Mouse (Mus musculus): ENCODE data around the gene Sgms2.
"Not testable (repeated sequence)": the region's sequence is repeated elsewhere in the genome, so short reads cannot be mapped to it uniquely, and the experiment has no call there.

Gene Sgms2

DNA sequence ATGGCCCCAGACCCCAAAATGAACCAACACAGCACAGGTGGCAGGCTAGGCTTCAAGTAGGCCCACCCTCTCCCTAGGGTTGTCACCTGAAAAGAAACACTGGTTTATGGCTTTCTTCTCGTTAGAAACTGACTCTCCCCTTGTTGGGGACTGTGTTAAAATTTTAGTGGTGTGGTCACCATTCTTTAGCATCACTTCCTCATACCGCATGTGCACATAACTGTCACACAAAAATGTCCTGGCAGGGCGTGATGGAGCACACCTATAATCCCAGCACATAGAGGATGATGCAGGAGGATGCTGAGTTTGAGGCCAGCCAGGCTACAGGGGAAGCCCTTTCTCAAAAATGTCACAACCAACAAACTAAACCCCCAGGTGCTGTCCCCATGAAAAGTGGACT lies 133.6 kb downstream of the Sgms2 start:
- no peak for DNase-seq

- no peak for DNase-seq
Measured at GRCm38 (mm10) chr3:131356026-131356425, 135.2 kb downstream of the Sgms2 start.

DNA sequence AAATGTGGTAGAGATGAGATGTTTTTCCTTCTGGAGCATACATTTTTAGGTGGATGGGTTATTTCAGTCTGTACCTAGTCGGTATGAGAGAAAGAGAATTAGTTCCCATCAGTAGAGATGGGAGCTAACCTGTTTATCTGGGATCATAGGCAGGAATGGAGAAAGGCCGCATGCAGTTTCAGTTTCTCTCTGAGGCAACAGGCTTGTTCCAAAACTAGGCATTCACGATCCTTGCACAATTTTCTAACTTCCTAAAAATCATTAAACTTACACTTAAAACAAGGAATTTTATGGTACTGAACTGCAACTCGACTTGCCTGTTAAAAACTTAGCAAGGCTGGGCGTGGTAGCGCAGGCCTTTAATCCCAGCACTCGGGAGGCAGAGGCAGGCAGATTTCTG lies 140.7 kb downstream of the Sgms2 start:
- no peak for DNase-seq

GRCm38 (mm10) chr3:131349013-131349412 lies 142.2 kb downstream of the Sgms2 start:
- DNase-seq: no peak

- DNase-seq: no peak
Measured at GRCm38 (mm10) chr3:131348579-131348950, 142.6 kb downstream of the Sgms2 start.

DNA sequence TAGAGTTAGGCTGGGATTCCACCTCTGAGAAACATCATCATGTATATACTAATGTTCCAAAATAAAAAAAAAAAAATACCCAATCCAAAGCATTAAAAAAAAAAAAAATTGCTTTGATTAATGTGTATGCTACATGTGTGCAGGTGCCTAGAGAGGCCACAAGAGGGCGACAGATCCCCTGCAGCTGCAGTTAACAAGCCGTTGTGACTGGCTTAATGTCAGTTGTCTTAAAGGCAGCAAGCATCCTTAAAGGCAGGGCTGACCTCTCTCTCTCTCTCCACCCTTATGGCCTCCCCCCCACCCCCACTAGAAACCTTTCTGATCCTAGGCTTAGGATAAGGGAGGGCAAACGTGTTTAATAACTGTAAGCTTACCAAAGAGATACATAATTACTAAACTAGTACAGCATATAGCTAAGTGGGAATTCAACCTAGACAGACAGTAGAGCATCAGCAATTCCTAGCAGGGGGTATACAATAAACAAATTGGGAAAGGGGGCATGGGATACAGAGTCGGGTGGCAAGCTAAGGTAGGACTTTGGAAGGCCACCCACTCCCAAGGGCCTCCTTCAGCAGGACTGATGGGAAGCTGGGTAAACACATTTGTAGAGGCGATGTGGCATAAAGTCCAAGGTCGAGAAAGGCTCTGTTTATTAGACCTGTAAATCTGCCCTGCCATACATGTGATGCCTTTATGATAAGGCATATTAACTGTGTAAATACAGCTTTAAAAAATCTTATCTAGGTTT lies 143.2 kb downstream of the Sgms2 start:
- no peak for DNase-seq

DNA sequence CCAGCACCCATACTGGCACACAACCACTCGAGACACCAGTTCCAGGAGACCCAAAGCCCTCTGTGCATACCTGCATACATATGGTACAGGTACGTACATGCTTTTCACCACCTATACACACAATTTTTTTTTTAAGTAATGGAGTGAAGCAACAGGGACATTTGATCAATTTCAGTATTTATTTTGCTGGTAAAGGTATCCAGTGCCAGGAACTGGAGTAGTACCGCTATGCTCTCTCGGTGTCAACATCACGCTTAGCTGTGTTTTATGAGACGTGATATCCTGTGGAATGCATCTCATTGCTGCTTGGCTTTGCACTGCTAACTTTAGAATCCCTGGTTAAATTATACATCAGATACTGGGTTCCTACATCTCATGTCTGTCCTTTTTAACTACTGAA lies 145.3 kb downstream of the Sgms2 start:
- no peak for DNase-seq

GRCm38 (mm10) chr3:131343311-131343710 lies 147.9 kb downstream of the Sgms2 start:
- DNase-seq: no peak

DNA sequence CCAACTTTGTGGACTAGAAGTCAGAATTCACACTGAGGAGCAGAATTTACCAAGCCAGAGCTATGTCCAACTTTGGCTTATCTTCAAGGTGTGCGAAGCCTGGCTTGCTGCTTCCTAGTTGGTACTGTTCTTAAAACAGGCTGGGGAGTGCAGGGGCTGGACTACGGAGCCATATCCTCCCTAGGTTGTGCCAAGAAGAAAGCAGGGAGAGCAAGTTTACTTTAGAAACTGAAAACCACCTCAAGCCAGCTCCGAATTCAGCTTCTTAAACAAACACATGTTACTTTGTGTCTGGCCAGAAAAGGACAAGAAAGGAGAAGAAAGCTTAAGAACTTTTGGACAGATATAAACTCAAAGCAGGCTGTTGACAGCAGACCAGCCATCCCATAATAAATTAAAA lies 150.3 kb downstream of the Sgms2 start:
- DNase-seq: no peak

- DNase-seq: no peak
Measured at GRCm38 (mm10) chr3:131339280-131339679, 151.9 kb downstream of the Sgms2 start.

- DNase-seq: not testable (repeated sequence)
Measured at GRCm38 (mm10) chr3:131337749-131338148, 153.5 kb downstream of the Sgms2 start.

DNA sequence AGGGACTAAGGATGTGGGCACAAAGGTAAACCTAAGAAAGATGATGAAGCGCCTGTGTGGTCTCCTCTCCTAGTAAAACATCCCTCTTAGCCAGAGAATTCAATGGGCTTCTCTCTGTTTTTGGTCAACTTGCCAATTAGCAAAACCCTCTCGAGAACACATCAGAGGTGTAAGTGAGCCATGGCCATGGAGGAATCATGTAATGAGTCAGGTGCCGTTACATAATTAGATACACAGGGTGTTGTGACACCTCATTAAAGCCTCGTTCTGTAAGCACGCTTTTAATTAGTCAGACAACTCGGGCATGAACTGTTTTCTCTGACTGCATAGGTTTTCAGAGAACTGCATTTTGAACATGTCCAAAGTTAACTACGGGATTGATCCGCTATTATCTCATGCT lies 154.6 kb downstream of the Sgms2 start:
- DNase-seq: no peak

DNA sequence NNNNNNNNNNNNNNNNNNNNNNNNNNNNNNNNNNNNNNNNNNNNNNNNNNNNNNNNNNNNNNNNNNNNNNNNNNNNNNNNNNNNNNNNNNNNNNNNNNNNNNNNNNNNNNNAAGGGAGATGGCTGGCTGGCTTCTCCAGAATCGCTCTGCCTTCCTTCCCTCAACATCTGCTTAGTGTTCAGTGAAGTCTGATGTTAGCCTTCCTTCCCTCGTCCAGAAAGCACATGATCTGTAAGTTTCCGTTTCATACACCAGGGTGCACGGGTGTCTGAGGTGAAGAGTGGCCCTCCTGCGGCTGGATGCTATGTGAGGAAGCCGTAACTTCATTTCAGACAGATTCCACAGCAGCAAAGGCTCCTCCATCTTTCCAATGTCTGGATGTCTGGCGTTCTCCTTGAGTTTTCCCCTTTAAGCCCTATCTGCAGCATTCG lies 156.1 kb downstream of the Sgms2 start:
- peak in 1 of 2 experiments; percentile 4 for DNase-seq

DNA sequence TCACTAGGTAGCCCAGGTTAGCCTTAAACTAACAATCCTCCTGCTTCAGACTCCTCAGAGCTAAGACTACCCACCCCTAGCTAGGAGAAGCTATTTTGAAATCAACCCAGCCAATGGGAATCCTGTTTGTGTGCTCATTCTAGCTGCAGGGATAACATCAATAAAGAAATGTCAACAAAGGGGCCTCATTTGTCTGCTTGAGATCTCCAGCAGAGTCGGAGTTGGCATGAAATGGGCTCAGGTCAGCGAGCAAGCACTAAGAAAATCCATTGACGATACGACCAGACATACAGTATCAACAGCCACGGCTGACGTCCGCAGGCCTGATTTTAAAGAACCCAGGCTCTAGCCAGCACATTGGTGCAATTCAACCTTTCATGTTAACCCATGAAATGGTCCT lies 164.0 kb downstream of the Sgms2 start:
- no peak for DNase-seq

- no peak for DNase-seq
Measured at GRCm38 (mm10) chr3:131326637-131327036, 164.6 kb downstream of the Sgms2 start.

- no peak for DNase-seq
Measured at GRCm38 (mm10) chr3:131322081-131322815, 169.0 kb downstream of the Sgms2 start.

- peak; percentile 58 to 62 for DNase-seq
Measured at GRCm38 (mm10) chr3:131320184-131320583, 171.0 kb downstream of the Sgms2 start.

GRCm38 (mm10) chr3:131318211-131318610 lies 173.0 kb downstream of the Sgms2 start:
- DNase-seq: no peak

GRCm38 (mm10) chr3:131317126-131317525 lies 174.1 kb downstream of the Sgms2 start:
- DNase-seq: no peak

DNA sequence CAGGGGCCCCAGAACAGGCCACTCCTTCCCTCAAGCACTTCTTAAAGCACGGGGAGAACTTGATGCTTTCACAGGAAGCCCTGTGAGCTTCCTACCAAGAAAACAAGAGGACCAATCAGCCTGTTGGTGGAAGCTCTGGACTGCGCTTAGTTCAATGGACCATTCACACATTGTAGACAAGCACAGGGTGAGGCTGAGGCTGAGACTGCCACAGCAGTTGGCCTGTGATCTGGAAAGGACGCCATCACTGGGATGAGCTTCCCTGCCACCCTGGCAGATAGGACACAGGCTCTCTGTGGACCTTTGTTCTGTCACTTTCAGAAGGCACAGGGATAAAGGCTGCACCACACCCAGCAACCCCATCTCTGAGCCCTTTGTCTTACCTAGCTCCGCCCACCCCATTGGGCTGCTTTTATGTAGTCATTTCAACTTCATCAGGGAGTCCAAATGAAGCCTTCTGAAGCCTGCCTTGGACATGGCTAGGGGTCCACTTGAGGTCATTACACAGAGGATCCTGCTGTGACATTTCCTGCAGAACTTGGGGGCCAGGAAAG lies 175.2 kb downstream of the Sgms2 start:
- no peak for DNase-seq

DNA sequence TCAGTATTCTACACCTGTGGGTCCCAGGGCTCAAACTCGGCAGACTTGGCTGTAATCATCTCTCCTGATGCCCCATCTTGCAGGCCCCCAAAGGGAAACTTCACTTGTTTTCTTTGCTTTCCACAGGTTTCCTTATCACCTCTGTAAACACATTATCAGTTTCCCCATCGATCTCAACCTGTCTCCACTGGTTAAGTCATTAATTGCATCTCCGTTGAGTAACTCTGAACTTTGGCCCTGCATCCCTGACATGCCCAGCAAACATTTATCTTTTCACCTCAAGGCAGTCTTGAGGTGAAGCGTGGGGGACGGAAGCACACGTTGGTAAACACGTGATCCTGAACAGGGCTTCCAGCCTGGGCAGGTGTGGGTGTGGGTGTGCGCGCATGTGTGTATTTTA lies 178.9 kb downstream of the Sgms2 start:
- no peak for DNase-seq

DNA sequence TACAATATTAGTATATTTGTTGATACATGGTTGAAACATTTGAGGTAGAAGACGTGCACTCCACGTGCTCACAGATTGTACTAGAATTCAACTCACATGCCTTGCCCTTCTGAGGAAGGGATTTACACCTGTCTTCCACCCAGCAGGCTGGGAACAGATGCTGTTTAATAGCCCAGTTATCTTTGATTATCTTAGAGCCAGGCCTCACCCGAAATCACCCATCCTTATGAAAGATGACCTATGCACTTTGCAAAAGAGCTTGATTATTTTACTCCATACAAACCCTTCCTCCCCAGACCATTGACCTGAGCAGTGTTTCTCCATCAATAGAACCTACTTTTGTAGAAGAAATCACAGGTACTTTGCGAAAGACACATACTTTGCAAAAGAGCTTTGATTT lies 180.6 kb downstream of the Sgms2 start:
- DNase-seq: no peak

DNA sequence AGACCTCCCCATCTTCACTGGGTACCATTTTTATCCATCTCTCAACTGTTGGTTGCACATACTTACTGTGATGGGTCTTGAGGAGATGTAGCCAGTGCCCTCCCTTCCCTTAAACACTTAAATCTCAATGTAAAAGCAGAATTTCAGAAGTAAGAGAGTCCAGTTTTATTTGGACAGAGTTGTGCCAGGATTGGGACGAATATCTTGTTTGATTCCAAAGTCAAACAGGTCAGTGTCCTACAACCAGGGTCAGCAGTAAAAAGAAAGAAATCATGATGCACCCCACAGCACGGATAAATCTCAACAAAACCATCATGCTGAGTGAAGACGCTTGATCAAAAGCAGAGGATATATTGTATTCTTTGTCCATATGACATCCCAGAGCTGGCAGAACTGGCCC lies 183.4 kb downstream of the Sgms2 start:
- no peak for DNase-seq

- DNase-seq: no peak
Measured at GRCm38 (mm10) chr3:131306255-131306654, 185.0 kb downstream of the Sgms2 start.

Measured in thymus, postnatal 36 days (tissue).